Mouse (Mus musculus) embryonic facial prominence, embryonic 13.5 days (tissue): Measurements from ENCODE around the gene Tnp1. TPM values are rescaled to one million over a fixed set of nuclear protein-coding genes. Genes with fewer than 3 reads are reported as not detected.

Source experiments
- ATAC-seq: fragments of 200-750 bp; cut with Nextera tagmentation; 2 replicates; pipeline ENCODE4 v1.8.0; 2017; ENCODE audit warnings: low read depth; ENCODE audit not compliant: insufficient number of reproducible peaks, insufficient read depth, low FRiP score, low TSS enrichment
- H3K27ac ChIP-seq: fragments of 300-500 bp; sonication (generic); 2 replicates; pipeline ENCODE4 v1.5.1; 2015; ENCODE audit warnings: moderate library complexity, mild to moderate bottlenecking, inconsistent platforms
- H3K27me3 ChIP-seq: fragments of 300-500 bp; sonication (generic); 2 replicates; pipeline ENCODE4 v1.6.1; 2015; ENCODE audit warnings: mild to moderate bottlenecking, inconsistent platforms
- H3K36me3 ChIP-seq: fragments of 300-500 bp; sonication (generic); 2 replicates; pipeline ENCODE4 v1.6.1; 2015; ENCODE audit warnings: mild to moderate bottlenecking, inconsistent platforms
- H3K4me1 ChIP-seq: fragments of 300-500 bp; sonication (generic); 2 replicates; pipeline ENCODE4 v1.6.1; 2015; ENCODE audit warnings: inconsistent platforms
- H3K4me2 ChIP-seq: fragments of 300-500 bp; sonication (generic); 2 replicates; pipeline ENCODE4 v1.6.1; 2015; ENCODE audit warnings: moderate library complexity, mild to moderate bottlenecking, inconsistent platforms
- H3K4me3 ChIP-seq: fragments of 300-500 bp; sonication (generic); 2 replicates; pipeline ENCODE4 v1.5.1; 2015; ENCODE audit warnings: mild to moderate bottlenecking, inconsistent platforms
- H3K9ac ChIP-seq: fragments of 300-500 bp; sonication (generic); 2 replicates; pipeline ENCODE4 v1.6.1; 2015; ENCODE audit warnings: mild to moderate bottlenecking, inconsistent platforms
- H3K9me3 ChIP-seq: fragments of 300-500 bp; sonication (generic); 2 replicates; pipeline ENCODE4 v1.6.1; 2016; ENCODE audit warnings: inconsistent platforms
- WGBS: fragments of 180-500 bp; shearing (Covaris S2); methylation state at CpG from one replicate; pipeline ENCODE4 v1.1.7; 2015; ENCODE audit warnings: mixed read lengths; 5-methylcytosine and 5-hydroxymethylcytosine counted together
- polyA plus RNA-seq: library from polyadenylated mRNA; unstranded; fragments of >200 nt; fragmentation: Nextera tagmentation; extraction: Ambion mirVana; gene quantifications from 2 replicates; pipeline ENCODE4 v1.2.1, GENCODE M21; 2015

Gene Tnp1
- polyA plus RNA-seq = not detected in 2 replicates

GRCm38 (mm10) chr1:73015731-73016130 is at the start of gene Tnp1:
Tnp1 (minus strand) TSS chr1:73015909.
- H3K9me3 ChIP-seq = no peaks in the 10 kb centered on the region
- H3K4me2 ChIP-seq = no peak within 1 kb of the TSS
- no peak for ATAC-seq
- H3K27me3 ChIP-seq = no peaks in the 10 kb centered on the region
- no peak within 1 kb of the TSS for H3K27ac ChIP-seq
- H3K9ac ChIP-seq = no peak within 1 kb of the TSS
- no peak within 1 kb of the TSS for H3K4me3 ChIP-seq
- peaks cover 6% of the 10 kb centered on the region for H3K4me1 ChIP-seq
- H3K36me3 ChIP-seq = no peaks in the 10 kb centered on the region
- 94% methylated on average over 12 of the region's 12 CpGs for WGBS

GRCm38 (mm10) chr1:73064336-73064735 is 48.6 kb upstream of the Tnp1 start:
- H3K27ac ChIP-seq = no peak overlapping the region
- ATAC-seq = no peak
- no peak overlapping the region for H3K4me3 ChIP-seq
- H3K4me1 ChIP-seq = no peaks in the 10 kb centered on the region
- H3K4me2 ChIP-seq = no peak overlapping the region
- H3K9me3 ChIP-seq = no peaks in the 10 kb centered on the region
- no peak overlapping the region for H3K9ac ChIP-seq
- WGBS = 78% methylated on average over 3 of the region's 3 CpGs
- no peaks in the 10 kb centered on the region for H3K27me3 ChIP-seq
- no peaks in the 10 kb centered on the region for H3K36me3 ChIP-seq

GRCm38 (mm10) chr1:73061491-73062233 is 46.0 kb upstream of the Tnp1 start:
- H3K36me3 ChIP-seq = no peaks in the 10 kb centered on the region
- no peaks in the 10 kb centered on the region for H3K9me3 ChIP-seq
- no peak overlapping the region for H3K9ac ChIP-seq
- WGBS = 48% methylated on average over 7 of the region's 7 CpGs
- H3K4me2 ChIP-seq = no peak overlapping the region
- H3K27me3 ChIP-seq = no peaks in the 10 kb centered on the region
- no peaks in the 10 kb centered on the region for H3K4me1 ChIP-seq
- no peak overlapping the region for H3K27ac ChIP-seq
- no peak overlapping the region for H3K4me3 ChIP-seq
- ATAC-seq = no peak

- ATAC-seq = no peak
- no peaks in the 10 kb centered on the region for H3K36me3 ChIP-seq
- H3K27me3 ChIP-seq = no peaks in the 10 kb centered on the region
- no peak overlapping the region for H3K4me3 ChIP-seq
- H3K27ac ChIP-seq = no peak overlapping the region
- WGBS = 14% methylated on average over 3 of the region's 3 CpGs
- no peak overlapping the region for H3K4me2 ChIP-seq
- H3K9me3 ChIP-seq = no peaks in the 10 kb centered on the region
- H3K4me1 ChIP-seq = no peaks in the 10 kb centered on the region
- H3K9ac ChIP-seq = no peak overlapping the region
These were observed 44.6 kb upstream of the Tnp1 start for GRCm38 (mm10) chr1:73060271-73060670.

GRCm38 (mm10) chr1:73056266-73057001 is 40.7 kb upstream of the Tnp1 start:
- no peak for ATAC-seq
- Histone ChIP-seq H3K27me3 (no peaks in the 10 kb centered on the region), H3K27ac (no peak overlapping the region), H3K36me3 (no peaks in the 10 kb centered on the region), H3K9me3 (no peaks in the 10 kb centered on the region), H3K4me2 (no peak overlapping the region), H3K4me1 (no peaks in the 10 kb centered on the region), H3K9ac (no peak overlapping the region), H3K4me3 (no peak overlapping the region)
- WGBS = 86% methylated on average over 3 of the region's 3 CpGs

- no peak overlapping the region for H3K4me2 ChIP-seq
- H3K4me1 ChIP-seq = no peaks in the 10 kb centered on the region
- ATAC-seq = no peak
- H3K4me3 ChIP-seq = no peak overlapping the region
- H3K9me3 ChIP-seq = no peaks in the 10 kb centered on the region
- no peak overlapping the region for H3K9ac ChIP-seq
- H3K27me3 ChIP-seq = no peaks in the 10 kb centered on the region
- H3K27ac ChIP-seq = no peak overlapping the region
- no peaks in the 10 kb centered on the region for H3K36me3 ChIP-seq
- WGBS = 56% methylated on average over 3 of the region's 3 CpGs
These were observed 40.1 kb upstream of the Tnp1 start for GRCm38 (mm10) chr1:73055820-73056219.

- Histone ChIP-seq H3K4me1 (no peaks in the 10 kb centered on the region), H3K4me2 (no peak overlapping the region), H3K36me3 (no peaks in the 10 kb centered on the region), H3K27me3 (no peaks in the 10 kb centered on the region), H3K27ac (no peak overlapping the region), H3K4me3 (no peak overlapping the region), H3K9ac (no peak overlapping the region), H3K9me3 (no peaks in the 10 kb centered on the region)
- WGBS = 70% methylated on average over 6 of the region's 6 CpGs
- no peak for ATAC-seq
These were observed 39.5 kb upstream of the Tnp1 start for GRCm38 (mm10) chr1:73055206-73055605.

- ATAC-seq = no peak
- Histone ChIP-seq H3K27ac (no peak overlapping the region), H3K9ac (no peak overlapping the region), H3K4me3 (no peak overlapping the region), H3K4me1 (no peaks in the 10 kb centered on the region), H3K9me3 (no peaks in the 10 kb centered on the region), H3K27me3 (no peaks in the 10 kb centered on the region), H3K36me3 (no peaks in the 10 kb centered on the region), H3K4me2 (no peak overlapping the region)
- WGBS = 52% methylated on average over 9 of the region's 9 CpGs
These were observed 38.0 kb upstream of the Tnp1 start for GRCm38 (mm10) chr1:73053545-73054326.

GRCm38 (mm10) chr1:73046896-73047672 is 31.4 kb upstream of the Tnp1 start:
- Histone ChIP-seq H3K27me3 (no peaks in the 10 kb centered on the region), H3K4me1 (peaks cover 6% of the 10 kb centered on the region; the same call in 1 of the 2 replicates), H3K9ac (no peak overlapping the region), H3K9me3 (no peaks in the 10 kb centered on the region), H3K4me2 (no peak overlapping the region), H3K4me3 (no peak overlapping the region), H3K27ac (no peak overlapping the region), H3K36me3 (no peaks in the 10 kb centered on the region)
- ATAC-seq = no peak
- 80% methylated on average over 6 of the region's 6 CpGs for WGBS

- H3K27ac ChIP-seq = peak overlapping the region; percentile 4; the same call in 1 of the 2 replicates
- H3K27me3 ChIP-seq = no peaks in the 10 kb centered on the region
- no peak overlapping the region for H3K4me2 ChIP-seq
- H3K9ac ChIP-seq = no peak overlapping the region
- H3K9me3 ChIP-seq = no peaks in the 10 kb centered on the region
- 26% methylated on average over 9 of the region's 9 CpGs for WGBS
- no peak overlapping the region for H3K4me3 ChIP-seq
- peaks cover 6% of the 10 kb centered on the region; the same call in 1 of the 2 replicates for H3K4me1 ChIP-seq
- H3K36me3 ChIP-seq = no peaks in the 10 kb centered on the region
- ATAC-seq = no peak
These were observed 30.4 kb upstream of the Tnp1 start for GRCm38 (mm10) chr1:73045948-73046685.
